ENCODE assay signal across 26 mouse cellular contexts in genomic region chr5:92858104-92858503, GRCm38 (mm10).
DNase-seq lines count a peak whose midpoint lies in the region; ATAC-seq and TF ChIP-seq lines count a peak whose summit lies in the region.
"Had no signal": no experiment of that assay in that cellular context is flagged by ENCODE, and none has a peak within 500 bp of the region (broad histone marks: within the 10 kb centered on the region; RNA-seq: fewer than 3 reads in every experiment).

No protein-coding gene starts in this region.

- H3K9me3 ChIP-seq in kidney, postnatal 0 days (replicated peaks; ENCODE audit: low read length), result no peaks in the 10 kb centered on the region
- H3K9me3 ChIP-seq: forebrain, embryonic 12.5 days; heart, embryonic 10.5 days; liver, embryonic 12.5 days; neural tube, embryonic 12.5 days had no signal

- H3K4me3 ChIP-seq in kidney, postnatal 0 days (replicated peaks; ENCODE audit: low read depth, low read length), result no peak overlapping the region
- H3K4me3 ChIP-seq in brown adipose tissue, adult 24 weeks (ENCODE audit: insufficient read depth, low read depth, low read length), result no peak overlapping the region
- H3K4me3 ChIP-seq: erythroblast, embryonic 14.5 days; forebrain, embryonic 12.5 days; heart, embryonic 10.5 days; liver, embryonic 12.5 days; neural tube, embryonic 12.5 days had no signal

- H3K4me2 ChIP-seq in kidney, postnatal 0 days (ENCODE audit: low read length), result no peak overlapping the region
- H3K4me2 ChIP-seq: forebrain, embryonic 12.5 days; hindbrain, embryonic 14.5 days; liver, embryonic 12.5 days; midbrain, embryonic 11.5 days; neural tube, embryonic 12.5 days had no signal

- no peak overlapping the region for H3K9ac ChIP-seq in kidney, postnatal 0 days (ENCODE audit: low read depth, low read length)
- H3K9ac ChIP-seq: forebrain, embryonic 12.5 days; forebrain, postnatal 0 days; hindbrain, embryonic 14.5 days; liver, embryonic 12.5 days; liver, postnatal 0 days; neural tube, embryonic 12.5 days had no signal

- no peaks in the 10 kb centered on the region for H3K27me3 ChIP-seq in kidney, postnatal 0 days (ENCODE audit: insufficient read depth, low read length)
- H3K27me3 ChIP-seq: forebrain, embryonic 12.5 days; liver, embryonic 12.5 days; neural tube, embryonic 12.5 days had no signal

- intact Hi-C loops in heart, postnatal 14 days (cut with DNase I), result no loop called here

- DNase-seq in heart, adult 18-20 months, result peak; percentile 47 to 71
- no peak for DNase-seq in heart, postnatal 14 days
- DNase-seq in kidney, postnatal 0 days (ENCODE audit: low spot score), result no peak
- DNase-seq in kidney, adult 9 months, result no peak
- peak; percentile 78 for DNase-seq in lung, postnatal 25 days (ENCODE audit: low spot score)
- no peak for DNase-seq in adrenal gland, postnatal 25 days
- no peak for DNase-seq in frontal cortex, postnatal 14 days (ENCODE audit: low spot score in 2 of 2)
- DNase-seq: adrenal gland, adult 8-10 months; forebrain, postnatal 0 days; gastrocnemius, postnatal 36 days; layer of hippocampus, postnatal 36 days; left cerebral cortex, postnatal 4 days; liver, postnatal 0 days; right cerebral cortex, postnatal 4 days; thymus, adult 2 months; thymus, postnatal 36 days had no signal

- no peak for ATAC-seq in kidney, postnatal 0 days (replicated peaks; ENCODE audit: low FRiP score, low read depth)
- ATAC-seq: forebrain, postnatal 0 days; liver, embryonic 12.5 days; liver, postnatal 0 days; midbrain, embryonic 16.5 days had no signal

- TF ChIP-seq CTCF in kidney, postnatal 0 days (IDR thresholded peaks at IDR 0.05; ENCODE audit: low read depth), result no peak

- H3K27ac ChIP-seq in kidney, postnatal 0 days, result peak overlapping the region; percentile 19; the same call in 1 of the 2 replicates
- 0 out of 2 replicates have a peak overlapping the region, but pooled peaks have one; percentile 48 for H3K27ac ChIP-seq in brown adipose tissue, adult 24 weeks (replicated peaks; ENCODE audit: low read depth, low read length)
- H3K27ac ChIP-seq: forebrain, embryonic 12.5 days; heart, embryonic 10.5 days; hindbrain, embryonic 14.5 days; liver, embryonic 12.5 days; neural tube, embryonic 12.5 days had no signal

- 81% methylated on average over 3 of the region's 3 CpGs for WGBS in kidney, postnatal 0 days

- H3K4me1 ChIP-seq in kidney, postnatal 0 days (replicated peaks; ENCODE audit: insufficient read depth, low read length), result peaks cover 7% of the 10 kb centered on the region
- peaks cover 8% of the 10 kb centered on the region; the same call in 1 of the 2 replicates for H3K4me1 ChIP-seq in brown adipose tissue, adult 24 weeks (ENCODE audit: control insufficient read depth, insufficient read depth, insufficient read length, low read length)
- H3K4me1 ChIP-seq: liver, embryonic 12.5 days had no signal

- no peaks in the 10 kb centered on the region for H3K36me3 ChIP-seq in kidney, postnatal 0 days (ENCODE audit: insufficient read depth, low read length)
- H3K36me3 ChIP-seq: forebrain, embryonic 12.5 days; G1E; heart, embryonic 10.5 days; liver, embryonic 12.5 days; neural tube, embryonic 12.5 days had no signal

Comparison
In these comparisons a context has a peak if more than half of its experiments do, and no peak if none do; other contexts are left out.
1. DNase-seq: peak in heart, adult 18-20 months (2 of 2) and lung, postnatal 25 days (single experiment); none in heart, postnatal 14 days (0 of 2), kidney, postnatal 0 days (single experiment), kidney, adult 9 months (single experiment), adrenal gland, postnatal 25 days (single experiment) and frontal cortex, postnatal 14 days (0 of 2).